In genomic region chr13:29034444-29034843, GRCm38 (mm10) we compare ENCODE assay signal across 9 mouse cellular contexts.
DNase-seq lines count a peak whose midpoint lies in the region; ATAC-seq lines count a peak whose summit lies in the region.
"Had no signal": no experiment of that assay in that cellular context is flagged by ENCODE, and none has a peak within 500 bp of the region (broad histone marks: within the 10 kb centered on the region; RNA-seq: fewer than 3 reads in every experiment).

No protein-coding gene starts in this region.

- no peaks in the 10 kb centered on the region for H3K9me3 ChIP-seq in liver, embryonic 11.5 days (ENCODE audit: control insufficient read depth, low read length)
- no peaks in the 10 kb centered on the region for H3K9me3 ChIP-seq in intestine, embryonic 15.5 days
- H3K9me3 ChIP-seq: heart, embryonic 13.5 days had no signal

- ATAC-seq in liver, embryonic 11.5 days (replicated peaks; ENCODE audit: low FRiP score), result no peak
- ATAC-seq in intestine, embryonic 15.5 days, result peak; percentile 98
- no peak for ATAC-seq in frontal cortex, adult (ENCODE audit: low TSS enrichment)

- DNase-seq in liver, result peak; percentile 16
- DNase-seq in liver, embryonic 11.5 days (ENCODE audit: low spot score), result no peak
- peak; percentile 57 for DNase-seq in lung, postnatal 14 days
- DNase-seq in thymus, postnatal 14 days, result peak; percentile 32
- DNase-seq in left cerebral cortex, adult 8-10 months (ENCODE audit: low spot score in 2 of 2), result no peak
- DNase-seq in left cerebral cortex, postnatal 36 days (ENCODE audit: low spot score in 2 of 2), result no peak

- no peaks in the 10 kb centered on the region for H3K4me1 ChIP-seq in liver, embryonic 11.5 days (replicated peaks; ENCODE audit: control insufficient read depth, insufficient read depth, low read length)
- no peaks in the 10 kb centered on the region for H3K4me1 ChIP-seq in intestine, embryonic 15.5 days (replicated peaks)
- H3K4me1 ChIP-seq: heart, embryonic 13.5 days had no signal

- H3K27me3 ChIP-seq in liver, embryonic 11.5 days (replicated peaks; ENCODE audit: control insufficient read depth, insufficient read depth, low read length), result no peaks in the 10 kb centered on the region
- no peaks in the 10 kb centered on the region for H3K27me3 ChIP-seq in intestine, embryonic 15.5 days (replicated peaks)
- H3K27me3 ChIP-seq: heart, embryonic 13.5 days had no signal

- H3K4me2 ChIP-seq in liver, embryonic 11.5 days, result no peak overlapping the region
- no peak overlapping the region for H3K4me2 ChIP-seq in intestine, embryonic 15.5 days (replicated peaks)
- H3K4me2 ChIP-seq: heart, embryonic 13.5 days had no signal

- no peak overlapping the region for H3K9ac ChIP-seq in liver, embryonic 11.5 days (ENCODE audit: low read depth, low read length)
- no peak overlapping the region for H3K9ac ChIP-seq in intestine, embryonic 15.5 days
- H3K9ac ChIP-seq: heart, embryonic 13.5 days had no signal

- no peak overlapping the region for H3K27ac ChIP-seq in liver, embryonic 11.5 days (ENCODE audit: low read depth, low read length)
- no peak overlapping the region for H3K27ac ChIP-seq in intestine, embryonic 15.5 days
- H3K27ac ChIP-seq: heart, embryonic 13.5 days had no signal

- 68% methylated on average over 8 of the region's 8 CpGs for WGBS in liver, embryonic 11.5 days
- 50% methylated on average over 8 of the region's 8 CpGs for WGBS in intestine, embryonic 15.5 days

- H3K36me3 ChIP-seq in liver, embryonic 11.5 days (ENCODE audit: control insufficient read depth, insufficient read depth, low read length), result no peaks in the 10 kb centered on the region
- H3K36me3 ChIP-seq in intestine, embryonic 15.5 days, result no peaks in the 10 kb centered on the region
- H3K36me3 ChIP-seq: heart, embryonic 13.5 days had no signal

- intact Hi-C loops in left cerebral cortex, postnatal 36 days (cut with DNase I), result no loop called here

- no peak overlapping the region for H3K4me3 ChIP-seq in liver, embryonic 11.5 days (ENCODE audit: low read depth, low read length)
- no peak overlapping the region for H3K4me3 ChIP-seq in intestine, embryonic 15.5 days (replicated peaks)
- H3K4me3 ChIP-seq: heart, embryonic 13.5 days had no signal

Comparison
In these comparisons a context has a peak if more than half of its experiments do, and no peak if none do; other contexts are left out.
1. DNase-seq: peak in liver (single experiment), lung, postnatal 14 days (single experiment) and thymus, postnatal 14 days (single experiment); none in liver, embryonic 11.5 days (single experiment), left cerebral cortex, adult 8-10 months (0 of 2) and left cerebral cortex, postnatal 36 days (0 of 2).